Mouse (Mus musculus) myocyte (in vitro differentiated cells): ENCODE measurements around the gene Usp10. TPM values are rescaled to one million over a fixed set of nuclear protein-coding genes. Genes with fewer than 3 reads are reported as not detected.
A peak's percentile ranks its signal among the peaks of the same experiment; 100 is the strongest.

Experiments used
- H3K27me3 ChIP-seq: one replicate; pipeline ENCODE4 v1.6.1; 2011; ENCODE audit not compliant: control insufficient read depth, insufficient read depth, insufficient read length
- H3K36me3 ChIP-seq: one replicate; pipeline ENCODE4 v1.6.1; 2011; ENCODE audit not compliant: control insufficient read depth, insufficient read depth
- H3K4me2 ChIP-seq: one replicate; pipeline ENCODE4 v1.6.1; 2011; ENCODE audit warnings: low read depth, control low read depth
- H3K4me3 ChIP-seq: one replicate; pipeline ENCODE4 v1.5.1; 2011; ENCODE audit warnings: mild to moderate bottlenecking, control low read depth, moderate library complexity
- H3K79me2 ChIP-seq: one replicate; pipeline ENCODE4 v1.6.1; 2011; ENCODE audit not compliant: control insufficient read depth, insufficient read depth
- H3ac ChIP-seq: one replicate; pipeline ENCODE4 v1.6.1; 2011; ENCODE audit not compliant: control insufficient read depth, insufficient read length
- CEBPB ChIP-seq: IDR thresholded peaks from 2 replicates; pipeline ENCODE4 v1.6.1; 2011; ENCODE audit warnings: mild to moderate bottlenecking, moderate library complexity; ENCODE audit not compliant: poor library complexity, insufficient read depth, severe bottlenecking
- E2F4 ChIP-seq: IDR thresholded peaks from one replicate; pipeline ENCODE4 v1.6.1; 2011; ENCODE audit warnings: mild to moderate bottlenecking, control low read depth, moderate library complexity; ENCODE audit not compliant: insufficient read depth
- MAX ChIP-seq: IDR thresholded peaks from one replicate; pipeline ENCODE4 v1.6.1; 2011; ENCODE audit warnings: low read depth, mild to moderate bottlenecking, control low read depth
- MYOD1 ChIP-seq, 3 experiments: IDR thresholded peaks; one replicate each; pipeline ENCODE4 v1.6.1; 2011; ENCODE audit warnings: control low read depth in 2 of 3, low read depth in 2 of 3, mild to moderate bottlenecking in 2 of 3, moderate library complexity in 1 of 3; ENCODE audit not compliant: insufficient read length in 2 of 3, control insufficient read depth in 1 of 3
- MYOG ChIP-seq, 3 experiments: IDR thresholded peaks; one replicate each; pipeline ENCODE4 v1.6.1; 2011; ENCODE audit warnings: control low read depth in 2 of 3, low read depth in 2 of 3, mild to moderate bottlenecking in 2 of 3; ENCODE audit not compliant: insufficient read length in 2 of 3, control insufficient read depth in 1 of 3, insufficient read depth in 1 of 3
- POLR2A ChIP-seq: IDR thresholded peaks from one replicate; pipeline ENCODE4 v1.6.1; 2011; ENCODE audit warnings: low read depth, mild to moderate bottlenecking, control low read depth, moderate library complexity; ENCODE audit not compliant: insufficient read length
- POLR2AphosphoS2 ChIP-seq: IDR thresholded peaks from one replicate; pipeline ENCODE4 v1.6.1; 2011; ENCODE audit warnings: low read depth, control low read depth; ENCODE audit not compliant: insufficient read length
- REST ChIP-seq: IDR thresholded peaks from one replicate; pipeline ENCODE4 v1.6.1; 2011; ENCODE audit warnings: mild to moderate bottlenecking, control low read depth, moderate library complexity; ENCODE audit not compliant: insufficient read depth, insufficient read length
- SRF ChIP-seq: IDR thresholded peaks from one replicate; pipeline ENCODE4 v1.6.1; 2011; ENCODE audit warnings: low read depth; ENCODE audit not compliant: control insufficient read depth, insufficient read length
- TCF12 ChIP-seq: IDR thresholded peaks from one replicate; pipeline ENCODE4 v1.6.1; 2011; ENCODE audit warnings: mild to moderate bottlenecking, control low read depth; ENCODE audit not compliant: poor library complexity, insufficient read depth, severe bottlenecking
- TCF3 ChIP-seq: IDR thresholded peaks from one replicate; pipeline ENCODE4 v1.6.1; 2011; ENCODE audit warnings: low read depth, control low read depth; ENCODE audit not compliant: insufficient read length
- USF1 ChIP-seq: IDR thresholded peaks from one replicate; pipeline ENCODE4 v1.6.1; 2011; ENCODE audit warnings: low read depth, mild to moderate bottlenecking, control low read depth, moderate library complexity
- polyA plus RNA-seq: library from polyadenylated mRNA; unstranded; fragments of >200 nt; fragmentation: generic; extraction: Trizol; gene quantifications from one replicate; pipeline ENCODE4 v1.2.1, GENCODE M21; 2012; ENCODE audit warnings: missing spikeins

Gene Usp10
- polyA plus RNA-seq, 1 experiment: 59.3 TPM

- H3K4me3 ChIP-seq: no peak overlapping the region
- H3K79me2 ChIP-seq: no peaks in the 10 kb centered on the region
- H3ac ChIP-seq: no peak overlapping the region
- no peaks in the 10 kb centered on the region for H3K27me3 ChIP-seq
- peak in 2 of 3 experiments; percentile 9 to 60 for TF ChIP-seq MYOG (IDR thresholded peaks at IDR 0.05; ENCODE audit: control insufficient read depth in 1 of 3, insufficient read depth in 1 of 3, insufficient read length in 2 of 3, low read depth in 2 of 3)
- no peak for TF ChIP-seq TCF3
- no peak for TF ChIP-seq USF1
- TF ChIP-seq REST: no peak
- no peak for TF ChIP-seq POLR2AphosphoS2
- TF ChIP-seq TCF12: no peak
- peak in 1 of 3 experiments; percentile 25 for TF ChIP-seq MYOD1 (IDR thresholded peaks at IDR 0.05; ENCODE audit: control insufficient read depth in 1 of 3, insufficient read length in 2 of 3, low read depth in 2 of 3)
- no peak for TF ChIP-seq MAX
- no peaks in the 10 kb centered on the region for H3K36me3 ChIP-seq
- H3K4me2 ChIP-seq: peak overlapping the region; percentile 35
Observed at GRCm38 (mm10) chr8:119964859-119965258, 54.7 kb downstream of the Usp10 start.

DNA sequence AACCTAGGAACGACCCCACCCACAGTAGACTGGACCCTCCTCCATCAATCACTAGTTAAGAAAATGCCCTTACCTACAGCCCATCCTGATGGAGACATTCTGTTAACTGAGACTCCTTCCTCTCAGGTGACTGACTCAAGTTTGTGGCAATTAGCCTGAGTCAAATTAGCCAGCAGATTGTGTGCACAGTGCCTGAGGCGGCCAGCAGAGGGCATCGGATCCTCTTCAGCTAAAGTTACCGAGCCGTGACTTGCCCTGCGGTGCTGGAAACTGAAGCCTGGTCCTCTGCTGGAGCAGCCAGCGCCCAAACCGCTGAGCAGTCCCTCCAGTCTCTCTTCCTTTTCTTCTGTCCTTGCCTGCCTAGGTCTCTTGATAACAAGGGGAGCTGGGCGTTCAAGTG, 57.3 kb downstream of the Usp10 start:
- Histone ChIP-seq H3K4me3 (no peak overlapping the region), H3K79me2 (no peaks in the 10 kb centered on the region), H3K27me3 (no peaks in the 10 kb centered on the region), H3ac (no peak overlapping the region), H3K4me2 (no peak overlapping the region), H3K36me3 (no peaks in the 10 kb centered on the region)
- TF ChIP-seq SRF: no peak
- TF ChIP-seq TCF12: no peak
- no peak for TF ChIP-seq CEBPB
- TF ChIP-seq REST: no peak
- TF ChIP-seq POLR2A: no peak
- no peak for TF ChIP-seq MAX
- TF ChIP-seq POLR2AphosphoS2: no peak
- TF ChIP-seq E2F4: no peak
- TF ChIP-seq MYOD1 (IDR thresholded peaks at IDR 0.05; ENCODE audit: control insufficient read depth in 1 of 3, insufficient read length in 2 of 3, low read depth in 2 of 3): no peak
- no peak for TF ChIP-seq USF1
- TF ChIP-seq MYOG (IDR thresholded peaks at IDR 0.05; ENCODE audit: control insufficient read depth in 1 of 3, insufficient read depth in 1 of 3, insufficient read length in 2 of 3, low read depth in 2 of 3): no peak
- no peak for TF ChIP-seq TCF3

DNA sequence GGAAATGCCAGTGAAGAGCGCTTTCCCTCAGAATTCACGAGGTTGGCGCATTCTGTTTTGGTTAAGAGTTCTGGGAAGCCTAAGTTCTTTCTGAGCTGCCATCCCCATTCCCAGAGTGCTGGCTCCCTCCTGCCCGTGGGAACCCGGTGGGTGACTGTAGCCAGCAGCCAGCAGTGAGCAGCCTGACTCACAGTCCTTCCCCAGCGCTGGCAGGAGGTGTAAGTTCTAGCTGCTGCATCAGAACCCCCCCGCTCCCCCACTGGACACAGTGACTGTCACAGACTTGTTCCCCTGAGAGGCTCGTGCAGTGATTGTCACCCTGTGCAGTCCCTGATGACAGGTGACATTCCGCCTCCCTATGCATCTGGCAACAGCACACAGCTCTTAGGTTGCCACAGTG, 60.0 kb downstream of the Usp10 start:
- Histone ChIP-seq H3ac (no peak overlapping the region), H3K4me2 (no peak overlapping the region), H3K27me3 (no peaks in the 10 kb centered on the region), H3K79me2 (no peaks in the 10 kb centered on the region), H3K36me3 (no peaks in the 10 kb centered on the region), H3K4me3 (no peak overlapping the region)
- TF ChIP-seq E2F4 (no peak), TCF3 (no peak), POLR2A (no peak), USF1 (no peak), MYOD1 (IDR thresholded peaks at IDR 0.05; ENCODE audit: control insufficient read depth in 1 of 3, insufficient read length in 2 of 3, low read depth in 2 of 3) (no peak), REST (no peak), TCF12 (no peak), MAX (no peak), SRF (no peak), POLR2AphosphoS2 (no peak), CEBPB (no peak), MYOG (IDR thresholded peaks at IDR 0.05; ENCODE audit: control insufficient read depth in 1 of 3, insufficient read depth in 1 of 3, insufficient read length in 2 of 3, low read depth in 2 of 3) (no peak)

GRCm38 (mm10) chr8:119972558-119972957, 62.4 kb downstream of the Usp10 start:
- Histone ChIP-seq H3K4me3 (no peak overlapping the region), H3ac (no peak overlapping the region), H3K4me2 (no peak overlapping the region), H3K79me2 (no peaks in the 10 kb centered on the region), H3K27me3 (no peaks in the 10 kb centered on the region), H3K36me3 (no peaks in the 10 kb centered on the region)
- no peak for TF ChIP-seq USF1
- TF ChIP-seq POLR2AphosphoS2: no peak
- TF ChIP-seq MYOD1 (IDR thresholded peaks at IDR 0.05; ENCODE audit: control insufficient read depth in 1 of 3, insufficient read length in 2 of 3, low read depth in 2 of 3): no peak
- no peak for TF ChIP-seq POLR2A

- Histone ChIP-seq H3K4me3 (no peak overlapping the region), H3K4me2 (no peak overlapping the region), H3K36me3 (no peaks in the 10 kb centered on the region), H3K27me3 (no peaks in the 10 kb centered on the region), H3ac (no peak overlapping the region), H3K79me2 (no peaks in the 10 kb centered on the region)
- TF ChIP-seq TCF12 (no peak), POLR2AphosphoS2 (no peak), MYOG (IDR thresholded peaks at IDR 0.05; ENCODE audit: control insufficient read depth in 1 of 3, insufficient read depth in 1 of 3, insufficient read length in 2 of 3, low read depth in 2 of 3) (no peak), MAX (no peak), CEBPB (no peak), USF1 (no peak), E2F4 (no peak), REST (no peak)
Observed at GRCm38 (mm10) chr8:119978770-119979381, 68.7 kb downstream of the Usp10 start.
